Mouse (Mus musculus) lung, postnatal 0 days (tissue): ENCODE data around the gene Swt1.

Experiments
- CTCF ChIP-seq: IDR thresholded peaks from 2 replicates; pipeline ENCODE4 v1.5.1; 2016; ENCODE audit warnings: antibody characterized with exemption, mild to moderate bottlenecking
- EP300 ChIP-seq: IDR thresholded peaks from 2 replicates; pipeline ENCODE4 v1.6.1; 2016; ENCODE audit warnings: antibody characterized with exemption, mild to moderate bottlenecking, control low read depth

DNA sequence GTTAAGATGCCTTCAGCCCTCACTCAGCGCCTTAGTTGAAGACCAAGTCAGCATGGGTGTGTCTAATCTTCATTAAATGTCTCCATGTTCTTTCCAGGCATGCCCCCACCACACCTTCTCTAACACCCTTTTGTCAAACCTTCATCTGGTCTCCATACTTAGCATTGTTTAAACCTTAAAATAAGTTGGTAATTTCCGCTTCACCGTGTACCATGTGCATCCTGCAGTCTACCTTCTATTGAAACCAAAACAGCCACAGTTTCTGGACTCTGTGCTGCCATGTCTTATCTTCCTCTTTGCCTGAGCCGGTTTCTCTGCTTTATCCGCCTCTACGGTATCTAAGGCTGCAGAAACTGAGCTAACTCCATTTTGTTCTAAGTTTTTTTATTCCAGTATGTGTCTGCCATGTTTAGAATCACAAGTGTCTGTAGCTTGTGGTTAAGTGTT lies 81.6 kb downstream of the Swt1 start:
- TF ChIP-seq CTCF (no peak), EP300 (no peak)
